Mouse (Mus musculus): ENCODE measurements around the gene Irgq. TPM values are rescaled to one million over a fixed set of nuclear protein-coding genes. Genes with fewer than 3 reads are reported as not detected.
"Not testable (repeated sequence)": the region's sequence is repeated elsewhere in the genome, so short reads cannot be mapped to it uniquely, and the experiment has no call there.

Gene Irgq
- 15.4 and 17.4 TPM in 2 replicates for polyA plus RNA-seq (2012; rRNA removed)

DNA sequence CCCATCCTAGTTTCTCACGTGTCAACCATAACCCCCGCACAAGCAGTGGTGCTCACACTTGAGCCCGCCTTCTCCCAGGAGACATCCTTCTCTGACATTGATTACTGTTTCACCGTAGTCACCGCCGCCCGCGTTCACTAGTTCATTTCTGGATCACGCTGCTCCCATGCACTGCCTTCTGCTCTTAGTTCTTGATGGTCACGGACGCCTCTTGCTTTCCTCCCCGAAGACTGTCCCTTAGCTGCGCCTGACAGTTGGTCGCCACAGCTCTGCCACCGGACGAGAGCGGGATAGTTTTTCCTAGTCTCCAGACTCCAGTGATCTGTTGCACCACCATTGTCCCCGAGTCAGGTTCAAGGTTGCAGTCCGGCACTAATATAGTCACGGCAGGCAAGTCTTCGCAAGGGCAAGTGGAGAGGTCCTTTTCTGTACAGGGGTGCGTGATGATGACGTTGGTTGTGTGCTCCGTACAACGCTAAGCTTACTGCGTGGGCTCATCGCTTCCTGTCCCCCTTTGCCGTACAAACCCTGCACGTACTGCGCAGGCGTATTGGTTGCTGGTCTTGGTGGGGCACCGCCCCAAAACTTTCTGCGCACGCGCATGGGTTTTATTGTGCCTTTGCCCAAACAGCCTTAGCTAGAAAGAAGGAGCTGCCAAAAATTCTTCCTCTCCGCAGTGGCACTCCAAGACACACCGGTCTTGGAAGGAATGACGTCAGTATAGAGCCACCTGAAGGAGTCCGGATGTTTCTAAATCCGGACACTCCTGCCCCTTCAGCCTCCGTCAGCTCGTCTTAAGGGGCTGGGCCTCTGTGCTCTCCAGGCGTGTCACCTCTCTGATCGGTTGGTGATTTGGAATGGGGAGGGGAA is at the start of gene Irgq:
Irgq (plus strand) TSS at position 628 of the 870 bp plus-strand sequence.
- peaks cover 6% of the 10 kb centered on the region for H3K4me1 ChIP-seq (ENCODE audit: control insufficient read depth, insufficient read depth, low read length)
- WGBS: under 1% methylated on average over 44 of the region's 44 CpGs
- no peaks in the 10 kb centered on the region for H3K27me3 ChIP-seq (replicated peaks; ENCODE audit: control insufficient read depth, insufficient read depth, low read length)
- peak; percentile 99 for DNase-seq
- TF ChIP-seq POLR2A (IDR thresholded peaks at IDR 0.05; ENCODE audit: low read depth, low read length) (peak; percentile 49), CTCF (conservative IDR thresholded peaks at IDR 0.05; ENCODE audit: insufficient read depth, insufficient read length, low read depth, low read length) (no peak)
- no peaks in the 10 kb centered on the region; the same call in none of the 2 replicates for H3K36me3 ChIP-seq (ENCODE audit: control insufficient read depth, insufficient read depth, low read length)
- H3K4me3 ChIP-seq (ENCODE audit: insufficient read depth, low read depth, low read length): peak within 1 kb of the TSS; percentile 79
- H3K27ac ChIP-seq (ENCODE audit: insufficient read depth, low read depth, low read length): peak within 1 kb of the TSS; percentile 95

- TF ChIP-seq POLR2A (IDR thresholded peaks at IDR 0.05; ENCODE audit: low read depth, low read length) (no peak), CTCF (conservative IDR thresholded peaks at IDR 0.05; ENCODE audit: insufficient read depth, insufficient read length, low read depth, low read length) (no peak)
- Histone ChIP-seq H3K4me1 (ENCODE audit: control insufficient read depth, insufficient read depth, low read length) (0 out of 2 replicates have a peak, but pooled peaks cover 4% of the 10 kb centered on the region), H3K36me3 (ENCODE audit: control insufficient read depth, insufficient read depth, low read length) (no peaks in the 10 kb centered on the region), H3K27ac (ENCODE audit: insufficient read depth, low read depth, low read length) (no peak overlapping the region), H3K4me3 (ENCODE audit: insufficient read depth, low read depth, low read length) (peak overlapping the region; percentile 55), H3K27me3 (replicated peaks; ENCODE audit: control insufficient read depth, insufficient read depth, low read length) (no peaks in the 10 kb centered on the region)
- no peak for DNase-seq
- whole genome bisulfite sequencing: 21% methylated on average over 14 of the region's 14 CpGs
Measured at GRCm38 (mm10) chr7:24480986-24481473, 49.5 kb upstream of the Irgq start.

DNA sequence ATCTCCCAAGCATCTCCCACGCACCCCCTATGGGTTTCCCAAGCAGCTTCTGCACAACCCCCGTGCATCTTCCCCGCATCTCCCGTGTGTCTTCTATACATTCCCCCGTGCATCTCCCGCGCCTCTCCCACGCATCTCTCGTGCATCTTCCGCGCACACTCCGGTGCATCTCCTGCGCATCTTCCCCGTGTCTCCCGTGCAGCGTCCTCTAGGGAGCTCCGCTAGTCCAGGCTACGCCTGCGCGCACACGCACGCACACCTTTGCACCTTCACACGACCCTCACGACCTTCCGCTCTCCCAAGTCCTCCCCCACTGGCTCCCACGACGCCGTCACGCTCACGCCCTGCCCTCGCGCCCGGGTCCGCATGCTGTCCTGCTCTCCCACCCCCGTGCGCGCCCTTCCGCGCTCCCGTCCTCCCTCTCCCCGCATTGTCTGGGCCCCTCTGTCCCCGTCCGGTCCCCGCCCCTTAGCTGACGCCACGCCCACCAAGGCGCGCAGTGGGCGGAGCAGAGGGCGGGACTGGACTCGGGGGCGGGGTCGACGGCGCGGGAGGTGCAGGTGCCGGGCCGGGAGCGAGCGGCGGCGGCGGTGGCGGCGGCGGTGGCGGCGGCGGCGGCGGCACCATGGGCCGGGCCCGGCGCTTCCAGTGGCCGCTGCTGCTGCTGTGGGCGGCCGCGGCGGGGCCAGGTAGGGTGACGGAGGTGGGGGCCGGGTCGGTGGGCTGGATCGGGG is 48.8 kb upstream of the Irgq start, which contains the start of gene Cadm4:
Cadm4 (plus strand) TSS at position 550 of the 734 bp plus-strand sequence.
- WGBS: 1% methylated on average over 79 of the region's 83 CpGs
- TF ChIP-seq POLR2A (IDR thresholded peaks at IDR 0.05; ENCODE audit: low read depth, low read length) (no peak), CTCF (conservative IDR thresholded peaks at IDR 0.05; ENCODE audit: insufficient read depth, insufficient read length, low read depth, low read length) (no peak)
- peak; percentile 85 for DNase-seq
- 0 out of 2 replicates have a peak, but pooled peaks cover 4% of the 10 kb centered on the region for H3K4me1 ChIP-seq (ENCODE audit: control insufficient read depth, insufficient read depth, low read length)
- H3K4me3 ChIP-seq (ENCODE audit: insufficient read depth, low read depth, low read length): peak within 1 kb of the TSS; percentile 66
- H3K27me3 ChIP-seq (replicated peaks; ENCODE audit: control insufficient read depth, insufficient read depth, low read length): no peaks in the 10 kb centered on the region
- no peak within 1 kb of the TSS for H3K27ac ChIP-seq (ENCODE audit: insufficient read depth, low read depth, low read length)
- no peaks in the 10 kb centered on the region for H3K36me3 ChIP-seq (ENCODE audit: control insufficient read depth, insufficient read depth, low read length)

GRCm38 (mm10) chr7:24482208-24483020 is 48.1 kb upstream of the Irgq start:
- WGBS: 3% methylated on average over 25 of the region's 38 CpGs
- Histone ChIP-seq H3K27me3 (replicated peaks; ENCODE audit: control insufficient read depth, insufficient read depth, low read length) (no peaks in the 10 kb centered on the region), H3K4me3 (ENCODE audit: insufficient read depth, low read depth, low read length) (peak overlapping the region; percentile 66), H3K4me1 (ENCODE audit: control insufficient read depth, insufficient read depth, low read length) (peaks cover 9% of the 10 kb centered on the region), H3K27ac (ENCODE audit: insufficient read depth, low read depth, low read length) (no peak overlapping the region), H3K36me3 (ENCODE audit: control insufficient read depth, insufficient read depth, low read length) (no peaks in the 10 kb centered on the region)
- no peak for TF ChIP-seq CTCF (conservative IDR thresholded peaks at IDR 0.05; ENCODE audit: insufficient read depth, insufficient read length, low read depth, low read length)
- no peak for TF ChIP-seq POLR2A (IDR thresholded peaks at IDR 0.05; ENCODE audit: low read depth, low read length)
- DNase-seq: no peak

- DNase-seq; H3K4me1 ChIP-seq (ENCODE audit: control insufficient read depth, insufficient read depth, low read length); H3K4me3 ChIP-seq (ENCODE audit: insufficient read depth, low read depth, low read length); H3K27me3 ChIP-seq (replicated peaks; ENCODE audit: control insufficient read depth, insufficient read depth, low read length); H3K27ac ChIP-seq (ENCODE audit: insufficient read depth, low read depth, low read length); H3K36me3 ChIP-seq (ENCODE audit: control insufficient read depth, insufficient read depth, low read length): not testable (repeated sequence)
- 53% methylated on average over 6 of the region's 6 CpGs for WGBS
Measured at GRCm38 (mm10) chr7:24483291-24483690, 47.2 kb upstream of the Irgq start.

DNA sequence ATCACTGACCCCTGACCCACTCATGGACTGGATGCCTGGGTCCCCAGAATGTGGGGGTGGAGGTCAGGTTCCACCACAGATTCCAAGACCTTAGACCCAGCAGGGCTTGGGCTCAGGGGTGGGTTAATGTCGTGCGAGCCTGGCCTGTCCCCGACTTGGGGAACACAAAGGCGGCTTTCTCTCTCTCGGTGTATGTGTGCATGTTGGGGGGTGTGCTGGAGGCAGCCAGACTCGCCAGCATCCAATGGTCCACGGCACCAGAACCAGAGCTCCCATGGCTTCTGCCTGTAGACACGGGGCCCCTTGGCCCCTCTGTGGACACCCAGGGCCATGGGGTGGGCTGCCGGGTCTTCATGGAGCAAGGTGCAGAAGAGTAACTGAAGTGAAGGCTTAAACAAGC is 45.0 kb upstream of the Irgq start:
- TF ChIP-seq POLR2A (IDR thresholded peaks at IDR 0.05; ENCODE audit: low read depth, low read length): no peak
- no peak for TF ChIP-seq CTCF (conservative IDR thresholded peaks at IDR 0.05; ENCODE audit: insufficient read depth, insufficient read length, low read depth, low read length)
- H3K4me1 ChIP-seq (ENCODE audit: control insufficient read depth, insufficient read depth, low read length): peaks cover 9% of the 10 kb centered on the region
- no peak overlapping the region for H3K4me3 ChIP-seq (ENCODE audit: insufficient read depth, low read depth, low read length)
- H3K36me3 ChIP-seq (ENCODE audit: control insufficient read depth, insufficient read depth, low read length): no peaks in the 10 kb centered on the region
- no peaks in the 10 kb centered on the region for H3K27me3 ChIP-seq (replicated peaks; ENCODE audit: control insufficient read depth, insufficient read depth, low read length)
- DNase-seq: no peak
- 85% methylated on average over 9 of the region's 9 CpGs for WGBS
- H3K27ac ChIP-seq (ENCODE audit: insufficient read depth, low read depth, low read length): no peak overlapping the region

Measured in kidney, adult 2 months (tissue).